Mouse (Mus musculus): ENCODE measurements around the gene Rnf123. TPM values are rescaled to one million over a fixed set of nuclear protein-coding genes. Genes with fewer than 3 reads are reported as not detected.
"Not testable (repeated sequence)": the region's sequence is repeated elsewhere in the genome, so short reads cannot be mapped to it uniquely, and the experiment has no call there.

Rnf123 gene
- polyA plus RNA-seq, 1 experiment from 2014 or later: 100 TPM

DNA sequence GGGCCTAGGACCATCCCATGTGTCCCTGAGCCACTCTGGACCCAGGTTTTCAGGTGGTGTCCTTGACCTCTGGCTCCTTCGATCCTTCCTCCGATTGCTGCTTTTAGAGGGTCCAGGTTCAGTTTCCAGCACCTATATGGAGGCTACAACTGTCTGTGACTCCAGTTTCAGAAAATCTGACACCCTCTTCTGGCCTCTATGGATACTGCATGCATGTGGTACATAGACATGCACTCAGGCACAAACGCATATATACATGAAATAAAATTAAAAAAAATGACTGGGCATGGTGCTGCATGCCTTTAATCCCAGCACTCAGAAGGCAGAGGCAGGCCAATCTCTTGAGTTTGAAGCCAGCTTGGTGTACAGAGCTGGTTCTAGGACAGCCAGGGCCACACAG lies 55.3 kb downstream of the Rnf123 start:
- WGBS (ENCODE audit: insufficient replicate concordance): 91% methylated on average over 3 of the region's 3 CpGs
- Histone ChIP-seq H3K4me1 (replicated peaks) (no peaks in the 10 kb centered on the region; the same call in 1 of the 2 replicates), H3K27ac (replicated peaks) (no peak overlapping the region), H3K9me3 (replicated peaks) (no peaks in the 10 kb centered on the region), H3K4me2 (no peak overlapping the region), H3K4me3 (replicated peaks) (no peak overlapping the region), H3K27me3 (no peaks in the 10 kb centered on the region), H3K36me3 (replicated peaks) (peaks cover 91% of the 10 kb centered on the region), H3K9ac (no peak overlapping the region)
- no peak for ATAC-seq (ENCODE audit: insufficient read depth)

- no peak overlapping the region for H3K4me2 ChIP-seq
- H3K27ac ChIP-seq (replicated peaks): no peak overlapping the region
- H3K9ac ChIP-seq: no peak overlapping the region
- H3K9me3 ChIP-seq (replicated peaks): no peaks in the 10 kb centered on the region
- H3K36me3 ChIP-seq (replicated peaks): peaks cover 86% of the 10 kb centered on the region
- no peaks in the 10 kb centered on the region for H3K27me3 ChIP-seq
- H3K4me1 ChIP-seq (replicated peaks): peaks cover 7% of the 10 kb centered on the region
- no peak for ATAC-seq (ENCODE audit: insufficient read depth)
- 83% methylated on average over 3 of the region's 3 CpGs for WGBS (ENCODE audit: insufficient replicate concordance)
- H3K4me3 ChIP-seq (replicated peaks): no peak overlapping the region
These were observed 56.6 kb downstream of the Rnf123 start for GRCm38 (mm10) chr9:108026584-108026983.

- no peaks in the 10 kb centered on the region for H3K9me3 ChIP-seq (replicated peaks)
- H3K4me3 ChIP-seq (replicated peaks): no peak overlapping the region
- no peaks in the 10 kb centered on the region for H3K27me3 ChIP-seq
- 79% methylated on average over 3 of the region's 3 CpGs for WGBS (ENCODE audit: insufficient replicate concordance)
- H3K27ac ChIP-seq (replicated peaks): no peak overlapping the region
- peaks cover 66% of the 10 kb centered on the region for H3K36me3 ChIP-seq (replicated peaks)
- H3K9ac ChIP-seq: no peak overlapping the region
- peaks cover 23% of the 10 kb centered on the region for H3K4me1 ChIP-seq (replicated peaks)
- ATAC-seq (ENCODE audit: insufficient read depth): no peak
- H3K4me2 ChIP-seq: no peak overlapping the region
These were observed 59.9 kb downstream of the Rnf123 start for GRCm38 (mm10) chr9:108023216-108023615.

GRCm38 (mm10) chr9:108020741-108021140 lies 62.4 kb downstream of the Rnf123 start:
- Histone ChIP-seq H3K4me3 (replicated peaks) (no peak overlapping the region), H3K4me2 (no peak overlapping the region), H3K36me3 (replicated peaks) (peaks cover 59% of the 10 kb centered on the region), H3K27me3 (no peaks in the 10 kb centered on the region), H3K4me1 (replicated peaks) (peaks cover 23% of the 10 kb centered on the region), H3K27ac (replicated peaks) (no peak overlapping the region), H3K9me3 (replicated peaks) (no peaks in the 10 kb centered on the region), H3K9ac (no peak overlapping the region)
- WGBS (ENCODE audit: insufficient replicate concordance): 77% methylated on average over 1 of the region's 1 CpGs
- ATAC-seq (ENCODE audit: insufficient read depth): no peak

- Histone ChIP-seq H3K4me2 (no peak overlapping the region), H3K9me3 (replicated peaks) (no peaks in the 10 kb centered on the region), H3K27ac (replicated peaks) (no peak overlapping the region), H3K27me3 (no peaks in the 10 kb centered on the region), H3K4me1 (replicated peaks) (peaks cover 24% of the 10 kb centered on the region), H3K4me3 (replicated peaks) (no peak overlapping the region), H3K36me3 (replicated peaks) (peaks cover 63% of the 10 kb centered on the region), H3K9ac (no peak overlapping the region)
- ATAC-seq (ENCODE audit: insufficient read depth): no peak
- WGBS (ENCODE audit: insufficient replicate concordance): 88% methylated on average over 3 of the region's 3 CpGs
These were observed 66.0 kb downstream of the Rnf123 start for GRCm38 (mm10) chr9:108017127-108017526.

DNA sequence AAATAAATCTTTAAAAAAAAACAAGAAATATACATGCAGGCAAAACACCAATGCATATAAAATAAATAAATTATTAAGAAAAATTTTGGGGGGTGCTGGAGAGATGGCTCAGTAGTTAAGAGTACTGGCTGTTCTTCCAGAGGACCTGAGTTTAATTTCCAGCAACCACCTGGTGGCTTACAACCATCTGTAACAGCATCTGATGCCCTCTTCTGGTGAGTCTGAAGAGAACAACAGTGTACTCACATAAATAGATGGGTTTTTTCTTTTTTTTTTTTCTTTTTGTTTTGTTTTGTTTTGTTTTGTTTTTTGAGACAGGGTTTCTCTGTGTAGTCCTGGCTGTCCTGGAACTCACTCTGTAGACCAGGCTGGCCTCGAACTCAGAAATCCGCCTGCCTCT lies 69.6 kb downstream of the Rnf123 start:
- H3K4me1 ChIP-seq (replicated peaks); H3K27ac ChIP-seq (replicated peaks); H3K4me3 ChIP-seq (replicated peaks); H3K27me3 ChIP-seq; H3K4me2 ChIP-seq; H3K9ac ChIP-seq; ATAC-seq (ENCODE audit: insufficient read depth); H3K9me3 ChIP-seq (replicated peaks): not testable (repeated sequence)
- WGBS (ENCODE audit: insufficient replicate concordance): 94% methylated on average over 2 of the region's 2 CpGs
- H3K36me3 ChIP-seq (replicated peaks): peaks cover 56% of the 10 kb centered on the region

DNA sequence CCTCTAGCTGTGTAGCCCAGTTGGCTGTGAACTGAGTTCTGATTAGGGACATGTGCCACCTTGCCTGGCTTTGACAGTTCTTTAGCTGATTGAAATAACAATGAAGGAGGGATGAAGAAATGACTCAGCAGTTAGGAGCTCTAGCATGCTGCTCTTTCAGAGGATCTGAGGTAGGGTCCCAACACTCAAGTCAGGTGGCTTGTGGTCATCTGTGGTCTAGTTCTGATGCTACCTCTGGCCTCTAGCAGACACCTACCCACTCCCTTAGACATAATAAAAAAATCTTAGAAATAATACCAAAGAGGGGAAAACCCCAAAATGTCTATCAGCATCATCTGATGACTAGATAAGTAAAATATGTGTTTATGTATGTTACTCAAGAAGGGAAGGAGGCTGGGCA lies 72.8 kb downstream of the Rnf123 start:
- no peak for ATAC-seq (ENCODE audit: insufficient read depth)
- Histone ChIP-seq H3K9ac (no peak overlapping the region), H3K36me3 (replicated peaks) (peaks cover 35% of the 10 kb centered on the region), H3K4me1 (replicated peaks) (peaks cover 27% of the 10 kb centered on the region), H3K9me3 (replicated peaks) (no peaks in the 10 kb centered on the region), H3K27ac (replicated peaks) (no peak overlapping the region), H3K4me2 (no peak overlapping the region), H3K4me3 (replicated peaks) (no peak overlapping the region), H3K27me3 (no peaks in the 10 kb centered on the region)

DNA sequence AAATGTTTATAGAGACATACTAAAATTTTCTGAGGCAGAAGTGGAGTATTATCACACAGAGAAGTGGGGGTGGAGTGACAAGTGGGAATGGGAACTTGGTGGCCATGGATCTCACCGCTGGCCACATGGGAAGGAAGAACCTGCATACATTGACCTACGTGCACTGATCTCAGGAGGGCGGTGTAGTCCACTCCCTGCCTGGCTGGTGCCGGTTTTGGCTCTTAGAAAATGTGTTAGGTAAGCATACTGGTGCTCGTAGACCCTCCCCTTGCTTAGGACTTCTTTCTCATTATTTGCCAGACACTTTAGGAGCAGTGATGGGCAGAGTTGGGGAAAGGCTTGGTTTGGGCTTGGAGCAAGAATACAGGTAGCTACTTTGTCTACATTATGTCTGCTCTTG lies 75.1 kb downstream of the Rnf123 start:
- no peak overlapping the region for H3K9ac ChIP-seq
- peaks cover 20% of the 10 kb centered on the region for H3K36me3 ChIP-seq (replicated peaks)
- whole genome bisulfite sequencing (ENCODE audit: insufficient replicate concordance): 85% methylated on average over 5 of the region's 5 CpGs
- H3K4me1 ChIP-seq (replicated peaks): peaks cover 48% of the 10 kb centered on the region
- H3K9me3 ChIP-seq (replicated peaks): no peaks in the 10 kb centered on the region
- no peak overlapping the region for H3K4me2 ChIP-seq
- H3K4me3 ChIP-seq (replicated peaks): no peak overlapping the region
- no peak overlapping the region for H3K27ac ChIP-seq (replicated peaks)
- no peaks in the 10 kb centered on the region for H3K27me3 ChIP-seq
- ATAC-seq (ENCODE audit: insufficient read depth): no peak

DNA sequence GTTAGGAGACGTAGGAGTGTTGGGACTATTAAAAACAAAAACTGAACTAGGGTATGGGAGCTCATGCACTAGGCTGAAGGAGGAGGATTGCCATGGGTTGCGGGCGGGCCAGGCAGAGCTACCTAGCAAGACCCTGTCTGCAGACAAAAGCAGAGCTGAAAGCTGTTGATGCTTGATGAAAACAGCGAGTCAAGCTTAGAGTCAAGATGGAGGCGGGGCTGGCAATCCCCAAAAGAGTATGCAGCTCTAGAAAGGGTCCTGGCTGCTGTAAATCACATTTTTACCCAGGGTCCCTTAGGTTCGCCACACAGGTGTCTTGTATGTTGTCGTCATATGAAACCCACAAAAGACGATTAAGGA lies 79.6 kb downstream of the Rnf123 start:
- Histone ChIP-seq H3K9ac (peak overlapping the region; percentile 100), H3K27ac (replicated peaks) (peak overlapping the region; percentile 98), H3K4me1 (replicated peaks) (peaks cover 57% of the 10 kb centered on the region), H3K4me3 (replicated peaks) (peak overlapping the region; percentile 100), H3K36me3 (replicated peaks) (peaks cover 10% of the 10 kb centered on the region), H3K27me3 (no peaks in the 10 kb centered on the region), H3K9me3 (replicated peaks) (no peaks in the 10 kb centered on the region), H3K4me2 (peak overlapping the region; percentile 78)
- WGBS (ENCODE audit: insufficient replicate concordance): 21% methylated on average over 8 of the region's 8 CpGs
- ATAC-seq (ENCODE audit: insufficient read depth): no peak

DNA sequence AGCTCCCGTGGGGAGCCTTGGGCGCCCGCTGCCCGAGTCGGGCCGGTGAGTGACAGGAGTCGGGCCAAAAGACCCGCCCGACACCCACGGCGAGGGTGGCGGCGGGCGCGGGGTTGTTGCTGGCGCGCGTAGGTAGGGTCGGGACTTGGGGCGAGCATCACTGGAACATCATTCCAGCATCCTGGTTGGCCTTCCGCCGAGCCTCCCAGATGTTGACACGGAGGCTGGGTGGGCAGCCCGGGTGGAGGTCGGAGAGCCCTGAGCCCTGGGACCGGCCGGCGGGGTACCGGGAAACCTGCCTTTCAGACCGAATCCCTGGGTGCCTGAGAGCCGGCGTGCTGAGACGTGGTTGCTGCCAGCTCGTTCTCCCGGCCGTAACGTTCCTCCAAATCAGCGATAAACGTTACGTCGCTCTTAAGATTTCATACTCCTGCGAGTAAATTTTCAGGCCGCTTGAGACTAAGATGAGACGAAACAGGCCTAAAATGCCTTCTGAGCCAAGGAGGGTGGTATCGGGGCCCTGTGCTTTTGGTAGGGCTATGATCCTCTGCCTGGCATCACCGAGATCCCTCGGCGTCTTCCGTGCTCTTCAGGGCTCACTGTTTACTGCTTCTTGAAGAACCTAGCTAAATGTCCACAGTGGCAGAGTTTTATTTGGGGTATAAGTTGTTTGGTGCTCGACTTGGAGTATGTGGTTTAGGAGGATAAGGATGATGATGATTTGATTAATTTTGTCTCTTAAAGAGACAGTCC lies 80.2 kb downstream of the Rnf123 start:
- Histone ChIP-seq H3K4me3 (replicated peaks) (peak overlapping the region; percentile 100), H3K4me2 (peak overlapping the region; percentile 78), H3K27me3 (no peaks in the 10 kb centered on the region), H3K36me3 (replicated peaks) (peaks cover 10% of the 10 kb centered on the region), H3K9ac (peak overlapping the region; percentile 100), H3K27ac (replicated peaks) (peak overlapping the region; percentile 98), H3K9me3 (replicated peaks) (no peaks in the 10 kb centered on the region), H3K4me1 (replicated peaks) (peaks cover 51% of the 10 kb centered on the region)
- WGBS (ENCODE audit: insufficient replicate concordance): under 1% methylated on average over 50 of the region's 50 CpGs
- ATAC-seq (ENCODE audit: insufficient read depth): peak; percentile 56

- Histone ChIP-seq H3K27me3 (no peaks in the 10 kb centered on the region), H3K4me2 (peak within 1 kb of the TSS; percentile 91), H3K4me1 (replicated peaks) (peaks cover 43% of the 10 kb centered on the region), H3K36me3 (replicated peaks) (peaks cover 10% of the 10 kb centered on the region), H3K9ac (peak within 1 kb of the TSS; percentile 100), H3K27ac (replicated peaks) (peak within 1 kb of the TSS; percentile 98), H3K4me3 (replicated peaks) (peak within 1 kb of the TSS; percentile 100), H3K9me3 (replicated peaks) (no peaks in the 10 kb centered on the region)
- under 1% methylated on average over 51 of the region's 51 CpGs for WGBS (ENCODE audit: insufficient replicate concordance)
- ATAC-seq (ENCODE audit: insufficient read depth): peak; percentile 95
These were observed 81.0 kb downstream of the Rnf123 start, which contains the start of gene Ip6k1 for GRCm38 (mm10) chr9:108001922-108002770. Gene Ip6k1 (plus strand): TSS chr9:108002501.
